Mouse (Mus musculus): Measurements from ENCODE around the gene Pde8b.
"Not testable (repeated sequence)": the region's sequence is repeated elsewhere in the genome, so short reads cannot be mapped to it uniquely, and the experiment has no call there.

Gene Pde8b

GRCm38 (mm10) chr13:95215661-95216170 is 34.4 kb downstream of the Pde8b start:
- not testable (repeated sequence) for DNase-seq

DNA sequence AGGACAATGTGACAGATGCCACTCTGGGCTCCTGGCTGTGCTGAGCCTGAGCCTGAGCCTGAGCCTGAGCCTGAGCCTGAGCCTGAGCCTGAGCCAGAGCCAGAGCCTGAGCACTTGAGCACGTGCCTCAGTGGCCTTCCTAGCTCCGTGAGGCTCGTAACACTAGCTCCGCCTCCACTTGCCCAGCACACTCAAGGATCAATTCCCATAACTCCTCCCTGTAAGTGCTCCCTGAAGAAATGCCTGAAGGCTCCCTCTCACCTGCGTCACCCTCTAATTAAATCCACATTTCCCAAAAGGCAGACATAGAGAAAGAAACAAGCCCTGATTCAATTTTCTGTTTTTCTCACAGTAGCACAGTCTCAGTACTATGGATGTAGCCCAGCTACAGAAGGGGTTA is 37.8 kb downstream of the Pde8b start:
- no peak for DNase-seq

DNA sequence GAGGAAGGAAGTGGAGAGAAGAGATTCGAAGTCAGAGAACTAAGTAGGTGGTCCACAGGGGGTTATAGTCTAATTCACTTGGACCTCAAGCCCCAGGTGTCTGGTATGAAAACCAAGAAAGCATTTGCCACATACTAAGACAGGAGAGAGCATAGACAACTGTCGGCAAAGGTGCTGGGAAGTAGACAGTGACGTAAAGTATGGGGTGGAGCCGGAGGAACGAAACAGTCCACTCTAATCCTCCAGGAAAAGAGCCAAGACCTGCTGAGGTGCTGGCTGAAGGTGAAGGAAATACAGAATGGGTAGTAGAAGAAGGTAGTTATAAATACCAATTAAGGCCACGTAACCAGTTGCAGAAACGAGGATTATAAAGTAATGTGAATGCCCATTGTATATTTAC is 42.8 kb downstream of the Pde8b start:
- not testable (repeated sequence) for DNase-seq

DNA sequence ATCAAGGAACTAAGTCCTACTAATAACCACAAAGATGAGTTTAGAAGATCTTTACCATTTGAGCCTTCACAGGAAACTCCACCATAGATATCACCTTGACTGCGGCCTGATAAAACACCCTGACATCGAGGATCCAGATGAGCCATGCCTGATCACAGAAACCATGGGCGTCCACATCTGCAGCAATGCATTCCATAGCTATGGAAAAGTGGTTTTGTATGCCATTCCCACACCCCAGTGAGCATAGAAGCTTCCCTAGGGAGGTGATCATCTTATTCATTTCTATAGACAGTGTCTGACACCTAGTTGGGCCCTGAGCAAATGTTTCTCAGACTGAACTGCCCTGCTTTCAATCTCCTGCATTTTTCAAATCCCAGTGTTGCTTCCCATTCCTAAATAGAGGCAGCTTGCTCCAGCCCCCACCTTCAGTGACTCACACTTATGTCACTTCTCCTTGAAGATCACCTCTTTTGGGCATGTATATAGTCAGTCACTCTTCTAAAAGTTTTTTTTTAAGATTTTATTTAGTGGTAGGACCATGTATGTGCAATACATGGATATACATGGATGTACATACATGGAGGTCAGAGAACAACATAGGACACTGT is 47.9 kb downstream of the Pde8b start:
- no peak for DNase-seq

GRCm38 (mm10) chr13:95200817-95201216 is 49.3 kb downstream of the Pde8b start:
- no peak for DNase-seq

- no peak for DNase-seq
Observed at GRCm38 (mm10) chr13:95200036-95200435, 50.1 kb downstream of the Pde8b start.

DNA sequence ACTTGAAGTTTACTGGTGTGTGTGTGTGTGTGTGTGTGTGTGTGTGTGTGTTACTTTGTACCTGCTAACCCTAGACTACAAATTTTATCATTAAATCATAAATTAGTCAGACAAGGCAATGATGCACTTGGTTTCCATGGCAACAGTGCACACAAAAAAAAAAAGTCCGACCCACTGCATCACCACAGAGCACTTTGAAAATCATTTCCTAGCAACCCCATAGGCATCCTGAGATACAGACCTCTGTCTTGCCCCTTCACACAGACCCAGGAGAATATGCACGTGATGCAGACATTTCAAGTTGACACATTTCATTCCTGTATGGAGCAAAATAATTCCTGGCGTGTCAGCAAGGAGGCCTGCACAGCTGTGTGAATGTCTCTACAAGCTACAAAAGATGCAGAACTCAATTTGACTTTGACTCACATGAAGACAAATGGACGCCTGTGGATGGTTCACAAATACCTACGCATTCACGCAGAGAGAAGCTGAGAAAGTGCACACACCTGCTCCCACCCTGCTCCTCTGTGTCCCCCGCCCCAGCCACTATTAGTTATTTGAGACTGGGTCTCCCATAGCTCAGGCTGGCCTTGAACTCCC is 53.9 kb downstream of the Pde8b start:
- DNase-seq, result no peak

DNA sequence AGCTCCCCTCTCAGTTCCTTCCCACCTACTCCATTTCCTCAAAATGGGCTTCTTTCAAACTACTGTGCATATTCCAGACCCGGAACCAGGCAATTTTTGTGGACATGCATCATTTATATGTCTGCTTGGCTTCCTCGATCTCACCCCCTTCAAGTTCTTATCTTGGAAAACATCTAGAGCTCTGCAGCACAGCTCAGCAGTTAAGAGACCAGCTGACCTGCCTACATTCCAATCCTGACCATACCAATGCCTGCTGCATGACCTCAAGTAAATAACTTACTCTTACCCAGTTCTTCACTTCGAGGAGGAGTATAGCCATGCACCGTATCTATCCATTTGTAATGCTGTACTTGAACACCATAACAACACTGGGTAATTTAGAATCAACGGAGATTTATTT is 58.2 kb downstream of the Pde8b start:
- DNase-seq, result no peak

- DNase-seq, result no peak
Observed at GRCm38 (mm10) chr13:95189111-95189510, 61.0 kb downstream of the Pde8b start.

DNA sequence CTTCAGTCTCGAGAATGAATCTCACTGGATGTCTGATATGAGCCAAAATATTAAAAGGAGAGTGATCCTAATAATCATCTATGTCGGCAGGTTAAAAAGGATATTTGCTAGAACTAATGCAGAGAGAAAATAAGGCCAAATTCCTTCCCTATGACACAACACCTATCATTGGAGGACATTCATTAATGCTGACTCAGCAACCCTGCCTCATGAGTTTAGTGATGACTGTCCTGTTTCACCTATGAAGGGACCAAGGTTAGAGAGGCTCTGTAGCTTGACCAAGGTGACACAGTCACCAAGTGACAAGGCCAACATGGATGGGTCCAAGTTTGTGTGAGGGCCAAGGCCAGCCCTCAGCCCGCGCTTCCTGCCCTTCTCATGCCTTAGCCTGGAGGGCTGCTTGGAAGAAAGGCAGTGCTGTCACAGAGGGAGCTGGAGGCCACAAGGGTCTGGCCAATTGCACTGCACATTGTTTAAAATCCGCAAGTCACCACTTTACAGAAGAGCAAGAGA is 62.9 kb downstream of the Pde8b start:
- no peak for DNase-seq

DNA sequence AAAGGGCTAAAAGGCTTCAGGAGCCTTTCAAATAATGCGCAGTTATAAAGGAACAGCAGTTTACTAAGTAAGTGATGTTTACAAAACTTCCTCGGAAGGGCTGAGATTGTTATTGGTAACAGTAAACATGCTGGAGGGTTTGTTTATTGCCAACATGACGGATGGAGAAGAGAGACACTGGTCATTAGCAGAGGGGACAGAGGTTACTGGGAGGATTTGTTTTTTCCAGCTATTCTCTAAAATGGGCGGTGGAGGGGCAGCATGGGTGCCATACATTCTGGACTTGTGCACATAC is 63.4 kb downstream of the Pde8b start:
- DNase-seq, result no peak

- no peak for DNase-seq
Observed at GRCm38 (mm10) chr13:95185891-95186740, 64.0 kb downstream of the Pde8b start.

DNA sequence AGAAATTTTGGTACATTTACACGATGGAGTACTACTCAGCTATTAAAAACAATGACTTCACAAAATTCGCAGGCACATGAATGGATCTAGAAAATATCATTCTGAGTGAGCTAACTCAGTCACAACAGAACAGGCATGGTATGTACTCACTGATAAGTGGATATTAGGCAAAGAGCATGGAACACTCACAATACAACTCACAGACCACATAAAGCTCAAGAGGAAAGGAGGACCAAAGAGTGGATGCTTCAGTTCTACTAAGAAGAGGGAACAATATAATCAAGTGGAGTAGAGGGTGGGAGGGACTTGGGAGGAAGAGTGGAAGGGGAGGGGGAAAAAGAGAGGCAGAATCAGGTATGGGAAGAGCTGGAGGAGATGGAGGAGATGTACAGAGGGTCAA is 66.5 kb downstream of the Pde8b start:
- DNase-seq, result no peak

DNA sequence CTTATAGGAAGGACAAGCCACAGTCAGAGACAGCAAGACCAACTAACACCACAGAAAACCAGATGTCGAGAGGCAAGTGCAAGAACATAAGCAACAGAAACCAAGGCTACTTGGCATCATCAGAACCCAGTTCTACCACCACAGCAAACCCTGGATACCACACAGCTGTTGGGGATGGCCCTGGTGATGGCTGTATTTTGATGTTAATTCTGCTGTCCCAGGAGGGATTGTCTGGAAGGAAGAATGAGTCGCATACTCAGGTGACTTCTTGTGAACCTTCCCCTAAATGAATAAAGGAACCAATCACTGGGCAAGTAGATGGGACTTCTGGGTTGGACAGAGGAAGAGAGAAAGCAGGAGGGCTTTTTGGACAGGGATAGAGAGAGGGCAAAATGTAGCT is 69.9 kb downstream of the Pde8b start:
- DNase-seq, result no peak

DNA sequence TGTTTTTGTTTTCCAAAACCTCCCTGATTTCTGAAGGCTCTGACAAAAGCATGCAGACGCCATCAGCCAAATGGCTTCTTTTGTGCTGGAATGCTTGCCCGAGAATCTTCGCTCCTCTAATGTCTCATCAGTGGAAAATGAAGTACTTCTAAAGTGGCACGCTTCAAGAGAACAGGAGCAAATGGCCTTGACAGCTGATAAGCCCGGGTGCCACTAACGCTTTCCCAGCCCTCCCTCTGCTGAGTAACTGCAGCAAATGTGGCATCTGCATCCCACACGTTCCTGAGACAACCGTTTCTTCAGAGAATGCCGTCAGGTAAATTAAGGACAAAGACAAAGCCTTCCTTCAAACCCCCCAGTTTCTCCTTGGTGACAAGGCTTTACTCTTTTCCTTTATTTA is 72.8 kb downstream of the Pde8b start:
- no peak for DNase-seq

DNA sequence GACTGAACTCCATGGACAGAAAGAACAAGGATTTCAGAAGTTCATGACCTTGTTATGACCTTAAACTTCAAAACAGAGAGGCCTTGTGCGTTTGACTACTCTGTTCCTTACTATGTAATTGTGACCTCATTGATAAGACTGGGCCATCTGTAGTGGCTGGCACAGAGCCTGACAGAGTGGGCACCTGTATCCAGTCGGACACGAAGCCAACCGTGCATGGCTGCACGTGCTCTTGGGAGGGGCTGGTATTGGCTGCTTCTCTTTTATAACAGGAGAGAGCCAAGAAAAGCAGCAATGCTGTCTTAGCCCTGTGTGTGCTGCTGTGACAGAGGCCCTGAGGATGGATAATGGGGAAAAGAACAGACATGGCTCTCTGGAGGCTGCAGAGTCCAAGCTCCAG is 73.7 kb downstream of the Pde8b start:
- no peak for DNase-seq

DNA sequence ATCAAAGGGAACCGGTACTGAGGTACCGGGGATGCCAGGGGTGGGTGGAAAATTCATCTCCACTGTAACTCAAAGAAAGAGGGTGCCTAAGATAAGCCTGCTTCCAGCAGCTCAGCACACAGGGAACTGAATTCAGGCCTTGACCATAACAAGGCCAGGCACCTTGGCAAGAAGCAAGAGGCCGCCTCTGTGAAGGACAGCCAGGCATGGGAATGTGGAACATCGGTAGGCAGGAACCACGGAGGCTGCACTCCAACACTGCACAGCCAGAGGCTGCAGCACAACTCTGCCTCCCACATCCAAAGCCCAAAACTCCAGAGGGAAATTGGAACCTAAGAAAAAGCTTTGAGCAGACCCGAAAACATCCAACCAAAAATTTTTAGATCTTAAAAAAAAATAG is 75.9 kb downstream of the Pde8b start:
- DNase-seq, result no peak

GRCm38 (mm10) chr13:95172346-95172745 is 77.8 kb downstream of the Pde8b start:
- no peak for DNase-seq

- no peak for DNase-seq
Observed at GRCm38 (mm10) chr13:95160211-95160610, 89.9 kb downstream of the Pde8b start.

DNA sequence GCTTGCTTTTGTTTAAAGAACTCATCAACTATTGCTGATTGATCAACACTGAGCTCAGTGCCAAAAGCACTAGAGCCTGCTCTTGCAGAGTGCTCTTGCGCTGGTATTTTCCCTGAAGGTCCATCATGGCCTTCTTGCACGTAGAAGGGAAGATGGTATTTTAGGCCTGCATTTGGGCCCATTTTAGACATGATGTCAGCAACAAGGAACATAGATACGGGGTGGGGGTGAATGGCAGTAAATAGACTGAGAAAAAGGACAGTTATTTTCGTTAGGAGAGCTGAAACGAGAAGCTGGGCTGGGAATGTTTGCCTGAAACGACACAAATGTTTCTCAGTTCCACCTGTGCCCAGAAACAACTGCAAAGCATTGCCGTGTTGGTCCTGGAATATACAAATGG is 91.2 kb downstream of the Pde8b start:
- DNase-seq, result no peak

- DNase-seq, result no peak
Observed at GRCm38 (mm10) chr13:95144746-95145145, 105.4 kb downstream of the Pde8b start.

- no peak for DNase-seq
Observed at GRCm38 (mm10) chr13:95140460-95141079, 109.6 kb downstream of the Pde8b start.

DNA sequence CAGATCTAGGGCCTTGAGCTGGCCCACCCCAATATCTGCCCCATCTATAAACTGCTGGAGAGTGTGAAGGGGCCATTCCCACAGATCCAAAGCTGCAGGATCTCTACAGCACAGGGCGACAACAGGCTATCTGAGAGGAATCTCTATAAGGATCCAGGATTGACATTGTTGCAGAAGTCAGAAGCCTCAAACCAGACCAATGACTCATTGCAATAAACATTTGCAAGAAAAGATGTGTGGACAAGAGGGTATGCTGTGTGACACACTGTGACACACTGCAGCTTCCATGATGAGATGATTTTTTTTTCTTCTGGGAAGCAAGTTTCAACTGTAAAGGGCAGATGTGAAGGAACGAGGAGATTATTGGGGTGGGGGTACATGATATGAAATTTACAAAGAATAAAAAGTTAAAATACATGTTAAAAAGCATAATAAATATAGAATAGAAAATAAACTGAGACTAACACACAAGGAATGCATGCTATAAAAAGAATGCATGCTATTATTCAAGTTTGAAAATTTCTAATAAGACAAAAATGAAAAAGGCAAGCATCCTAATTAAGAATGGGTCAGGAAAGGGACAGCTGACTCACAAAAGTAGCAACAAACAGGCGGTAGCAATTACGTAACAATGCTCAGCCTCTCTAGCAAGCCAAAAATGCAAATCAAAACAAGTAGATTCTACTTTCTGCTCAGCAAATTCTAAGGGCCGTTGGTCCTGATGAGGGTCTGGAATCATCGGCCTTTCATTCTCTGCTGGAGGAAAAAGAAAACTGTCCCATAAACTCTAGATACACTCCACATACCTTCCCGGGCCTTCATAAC is 114.6 kb downstream of the Pde8b start:
- DNase-seq, result no peak

All from thymus, postnatal 25 days (tissue).